Mouse (Mus musculus): ENCODE data around the gene Tjp3.

- TF ChIP-seq POLR2A (IDR thresholded peaks at IDR 0.05; ENCODE audit: borderline replicate concordance, control insufficient read depth, low read depth, low read length) (no peak), CTCF (IDR thresholded peaks at IDR 0.05; ENCODE audit: control insufficient read depth, insufficient read depth, low read length) (no peak)
Observed at GRCm38 (mm10) chr10:81334324-81334723, 42.9 kb upstream of the Tjp3 start.

Measured in bone marrow, adult 2 months (tissue).